Mouse (Mus musculus) adrenal gland, adult 2 months (tissue): ENCODE data around the gene Slc12a3. TPM values are rescaled to one million over a fixed set of nuclear protein-coding genes. Genes with fewer than 3 reads are reported as not detected.

Experiments used
- DNase-seq: peaks from one replicate; pipeline ENCODE4 v3.0.0; 2021
- polyA plus RNA-seq: library from polyadenylated mRNA; depleted of rRNA; stranded (reverse); fragments of >200 nt; gene quantifications from 2 replicates; pipeline ENCODE4 v1.2.3, GENCODE M21; 2012
- total RNA-seq, 2 experiments: library from RNA; stranded (reverse); gene quantifications; 2 replicates each; pipeline ENCODE4 v1.2.3; 2021

Slc12a3 gene
- total and polyA plus RNA-seq, 3 experiments, result 0.12 TPM; not detected in 2

DNA sequence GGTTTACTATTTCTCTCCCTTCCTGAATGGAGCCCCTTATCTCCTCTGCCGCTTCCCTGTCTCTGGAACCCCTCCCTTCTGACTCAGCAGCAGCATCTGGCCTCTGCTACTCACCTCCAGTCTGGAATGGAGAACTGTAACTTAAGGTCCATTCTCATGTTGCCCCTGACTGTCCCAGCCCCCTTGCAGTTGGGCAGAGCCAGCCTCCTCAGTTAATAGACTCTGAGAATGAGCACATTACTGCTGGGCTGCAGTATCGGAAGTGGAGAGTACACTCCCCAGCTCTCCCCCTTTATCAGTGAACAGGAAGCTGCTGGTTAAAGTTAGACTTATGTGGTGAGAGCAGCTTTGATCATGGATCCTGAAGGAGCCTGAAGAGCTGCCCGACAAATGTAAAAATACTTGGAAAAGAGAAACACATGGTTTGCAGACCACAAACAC lies 46.6 kb downstream of the Slc12a3 start:
- DNase-seq, result no peak

- DNase-seq, result no peak
Observed at GRCm38 (mm10) chr8:94376176-94376575, 47.2 kb downstream of the Slc12a3 start.

- DNase-seq, result no peak
Observed at GRCm38 (mm10) chr8:94376580-94376979, 47.6 kb downstream of the Slc12a3 start.

- no peak for DNase-seq
Observed at GRCm38 (mm10) chr8:94377031-94377430, 48.0 kb downstream of the Slc12a3 start.

DNA sequence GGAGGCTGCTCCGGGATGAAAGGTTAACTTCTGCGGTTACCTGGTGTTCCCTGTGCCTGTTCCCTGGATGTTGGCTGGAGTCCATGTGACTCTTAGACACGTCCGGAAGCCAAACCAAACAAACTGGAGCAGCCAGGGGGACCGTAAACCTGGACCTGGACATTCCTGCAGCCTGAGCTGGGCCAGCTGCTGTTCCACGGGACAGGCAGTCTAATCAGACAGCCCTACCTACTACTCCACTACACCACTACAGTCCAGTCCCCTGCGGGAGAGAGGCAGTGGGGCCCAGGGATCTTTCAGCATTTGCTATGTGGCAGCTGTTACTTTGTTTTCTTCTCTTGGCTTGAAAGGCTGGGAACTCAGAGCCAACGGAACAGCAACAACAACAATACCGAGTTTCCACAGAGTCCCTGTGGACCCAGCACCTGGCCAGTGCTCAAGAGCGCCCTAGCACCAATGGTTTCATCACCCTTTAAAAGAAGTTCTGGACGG lies 48.8 kb downstream of the Slc12a3 start:
- peak; percentile 52 for DNase-seq

GRCm38 (mm10) chr8:94378763-94379415 lies 49.9 kb downstream of the Slc12a3 start:
- DNase-seq, result no peak

GRCm38 (mm10) chr8:94379686-94380085 lies 50.7 kb downstream of the Slc12a3 start:
- DNase-seq, result no peak

DNA sequence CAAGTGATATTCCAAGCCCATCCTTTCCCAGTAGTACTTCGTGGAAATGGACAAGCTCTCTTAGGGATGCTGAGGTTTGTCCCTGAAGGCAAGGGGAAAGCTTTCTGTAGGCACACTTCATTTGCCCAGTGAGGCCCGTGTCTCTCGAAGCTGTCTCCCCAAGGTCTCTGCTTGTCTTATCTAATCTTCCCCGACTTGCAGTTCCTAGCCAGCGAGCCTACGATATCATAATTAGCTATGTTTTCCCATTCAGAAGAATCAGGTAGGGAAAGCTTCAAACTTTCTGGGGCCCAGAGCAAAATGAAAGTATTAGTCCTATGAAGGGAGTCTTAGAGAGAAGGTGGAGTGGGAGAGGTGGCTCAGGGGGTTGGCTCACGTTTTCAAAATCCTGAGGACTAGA lies 55.2 kb downstream of the Slc12a3 start:
- no peak for DNase-seq

- no peak for DNase-seq
Observed at GRCm38 (mm10) chr8:94385506-94386213, 56.7 kb downstream of the Slc12a3 start.

- peak; percentile 99 for DNase-seq
Observed at GRCm38 (mm10) chr8:94386214-94387026, 57.4 kb downstream of the Slc12a3 start, which contains the start of gene Herpud1. Gene Herpud1 (plus strand): TSS chr8:94386438.

DNA sequence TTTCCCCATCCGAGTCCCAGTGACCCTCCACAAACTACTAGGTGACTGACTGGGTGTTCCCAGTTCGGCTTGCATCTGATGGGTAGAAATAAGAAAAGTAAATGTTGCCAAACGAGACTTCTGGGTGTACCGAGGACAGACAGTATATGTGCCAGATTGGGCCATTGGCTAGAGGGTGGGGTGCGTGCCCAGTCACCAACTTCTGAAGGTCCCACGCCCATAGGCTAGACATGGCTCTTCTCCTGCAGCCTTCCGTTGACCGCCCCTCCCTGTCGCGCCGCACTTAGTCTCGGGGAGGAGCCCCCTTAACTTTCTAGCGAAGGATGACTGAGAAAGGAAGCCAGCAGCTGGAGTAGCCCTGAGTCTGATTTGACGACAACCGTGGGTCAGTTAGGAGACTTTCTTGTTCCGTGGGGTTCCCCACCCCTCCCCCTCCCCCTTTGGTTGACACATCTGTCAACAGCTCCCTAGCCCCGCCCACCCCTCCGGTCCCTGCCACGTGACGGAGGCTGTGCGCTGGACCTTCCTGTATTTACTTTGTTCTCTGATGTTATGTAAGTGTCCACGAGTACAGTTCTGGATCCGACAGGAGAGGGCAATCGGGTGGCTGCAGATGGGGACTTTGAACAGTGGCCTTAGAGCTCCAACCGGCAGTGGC lies 58.2 kb downstream of the Slc12a3 start:
- DNase-seq, result peak; percentile 92

GRCm38 (mm10) chr8:94387785-94388184 lies 58.8 kb downstream of the Slc12a3 start:
- DNase-seq, result no peak

GRCm38 (mm10) chr8:94389531-94389930 lies 60.5 kb downstream of the Slc12a3 start:
- no peak for DNase-seq

DNA sequence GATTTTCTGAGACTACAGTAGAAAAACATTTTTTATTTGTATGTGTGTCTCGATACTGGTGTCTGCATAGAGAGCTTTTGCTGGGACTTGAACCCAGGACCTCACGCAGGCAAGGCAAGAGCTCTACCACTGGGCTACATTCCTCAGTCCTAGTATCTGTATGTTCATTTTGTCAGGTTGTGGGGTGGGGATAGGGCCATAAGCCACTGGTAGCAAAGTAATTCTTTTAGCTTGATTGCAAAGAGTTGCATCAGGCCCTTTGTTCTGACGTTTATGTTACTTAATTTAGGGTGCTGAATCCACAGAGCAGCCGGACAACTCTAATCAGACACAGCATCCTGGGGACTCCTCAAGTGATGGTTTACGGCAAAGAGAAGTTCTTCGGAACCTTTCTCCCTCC lies 61.4 kb downstream of the Slc12a3 start:
- no peak for DNase-seq

DNA sequence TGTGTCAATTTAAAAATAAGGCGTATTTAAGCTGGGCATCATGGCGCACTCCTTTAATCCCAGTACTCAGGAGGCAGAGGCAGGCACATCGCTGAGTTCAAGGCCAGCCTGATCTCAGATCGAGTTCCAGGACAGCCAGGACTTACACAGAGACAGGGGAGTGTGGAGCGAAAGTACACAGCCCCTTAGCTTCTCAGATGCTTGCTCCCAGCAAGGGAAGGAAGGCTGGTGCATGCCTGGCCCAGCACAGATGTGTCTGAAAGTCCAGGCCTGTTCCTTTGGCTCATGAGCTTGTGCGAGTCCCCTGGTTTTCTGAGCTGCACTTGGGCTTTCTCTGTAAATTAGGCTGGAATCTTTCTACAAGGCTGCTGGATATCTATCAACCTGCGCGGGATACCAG lies 61.9 kb downstream of the Slc12a3 start:
- DNase-seq, result no peak

GRCm38 (mm10) chr8:94392147-94392546 lies 63.1 kb downstream of the Slc12a3 start:
- DNase-seq, result peak; percentile 50

GRCm38 (mm10) chr8:94392648-94393047 lies 63.6 kb downstream of the Slc12a3 start:
- DNase-seq, result no peak

- no peak for DNase-seq
Observed at GRCm38 (mm10) chr8:94395851-94396540, 67.0 kb downstream of the Slc12a3 start.

DNA sequence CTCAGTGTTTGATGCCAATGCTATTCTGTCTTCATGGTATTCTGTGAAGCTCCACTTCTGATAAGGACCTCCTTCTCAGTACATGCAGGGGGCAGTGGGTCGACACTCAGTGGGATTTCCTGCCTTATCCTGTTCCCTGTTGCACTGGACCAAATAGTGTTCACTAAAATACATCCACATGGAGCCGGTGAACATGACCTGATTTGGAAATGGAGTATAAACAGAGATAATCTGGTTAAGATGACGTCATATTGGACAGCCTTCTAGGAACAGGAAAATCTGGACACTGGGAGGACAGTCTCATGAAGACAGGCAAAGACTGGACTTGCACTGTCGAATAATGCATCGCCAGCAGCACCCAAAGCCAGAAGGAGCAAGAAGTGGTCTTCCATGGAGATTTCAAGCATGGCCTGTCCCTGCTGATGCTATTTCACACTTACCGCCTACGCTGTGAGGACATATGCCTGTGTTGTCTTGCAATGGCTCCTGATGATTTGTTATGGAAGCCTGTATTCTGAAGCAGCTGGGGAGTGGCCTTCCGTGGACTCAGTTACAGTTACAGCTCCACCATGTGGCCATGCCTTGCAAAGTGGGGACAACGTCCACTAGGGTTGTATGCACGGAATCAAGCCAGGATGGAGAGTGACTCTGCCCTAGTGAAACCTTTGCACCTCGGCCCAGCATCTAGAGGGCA lies 68.1 kb downstream of the Slc12a3 start:
- peak; percentile 60 for DNase-seq

- DNase-seq, result no peak
Observed at GRCm38 (mm10) chr8:94398587-94398986, 69.6 kb downstream of the Slc12a3 start.
